Mouse (Mus musculus): ENCODE results near the gene Mtmr12. TPM values are rescaled to one million over a fixed set of nuclear protein-coding genes. Genes with fewer than 3 reads are reported as not detected.
"Not testable (repeated sequence)": the region's sequence is repeated elsewhere in the genome, so short reads cannot be mapped to it uniquely, and the experiment has no call there.

Mtmr12 gene
- 14.4 TPM in 2 replicates for polyA plus RNA-seq (2012; rRNA removed)

DNA sequence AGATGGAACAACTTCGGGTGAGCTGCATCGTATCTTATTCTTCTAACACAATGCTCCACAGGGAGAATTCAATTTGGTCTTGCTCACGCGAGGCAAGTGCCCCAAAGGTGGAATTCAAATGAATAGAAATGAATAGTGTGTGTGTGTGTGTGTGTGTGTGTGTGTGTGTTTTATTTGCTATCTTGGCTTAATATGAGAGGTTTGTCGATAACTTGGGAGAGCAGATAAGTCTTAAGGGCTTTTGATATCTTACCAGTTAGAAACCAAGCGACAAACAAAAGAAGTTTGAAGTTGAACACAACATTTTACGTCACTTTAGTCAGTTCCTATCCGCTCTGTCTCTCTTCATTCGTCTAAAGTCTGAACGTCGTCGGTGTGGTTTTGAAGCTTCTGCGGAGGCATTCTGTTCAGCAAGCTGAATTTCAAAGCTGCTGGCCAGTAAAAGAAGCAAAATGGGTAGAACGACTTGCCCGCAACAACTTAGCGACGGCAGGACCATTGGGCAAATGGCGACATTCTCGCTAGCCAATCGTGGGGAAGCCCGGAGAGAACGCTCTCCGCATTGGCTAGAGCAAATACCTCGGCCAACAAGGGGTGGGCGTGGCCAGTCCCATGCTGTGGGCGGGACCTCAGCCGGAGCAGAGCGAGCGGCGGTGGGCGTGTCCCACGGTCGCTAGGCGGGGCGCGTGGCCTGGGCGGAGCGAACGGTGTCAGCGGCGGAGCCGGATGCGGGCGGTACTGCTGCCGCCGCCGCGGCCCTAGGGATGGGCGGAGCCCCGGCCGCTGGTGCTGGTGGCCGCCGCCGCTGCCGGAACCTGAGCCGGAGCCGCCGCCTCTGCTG, at the start of gene Mtmr12:
TSS of gene Mtmr12 (plus strand) at position 710 of the 841 bp plus-strand sequence.
- TF ChIP-seq CTCF (IDR thresholded peaks at IDR 0.05; ENCODE audit: borderline replicate concordance, extremely low read depth, insufficient read depth, insufficient read length) (no peak), POLR2A (IDR thresholded peaks at IDR 0.05; ENCODE audit: borderline replicate concordance, extremely low read depth, insufficient read depth, insufficient read length, poor library complexity, severe bottlenecking) (peak; percentile 100)
- DNase-seq (ENCODE audit: low read depth), result peak; percentile 99

DNA sequence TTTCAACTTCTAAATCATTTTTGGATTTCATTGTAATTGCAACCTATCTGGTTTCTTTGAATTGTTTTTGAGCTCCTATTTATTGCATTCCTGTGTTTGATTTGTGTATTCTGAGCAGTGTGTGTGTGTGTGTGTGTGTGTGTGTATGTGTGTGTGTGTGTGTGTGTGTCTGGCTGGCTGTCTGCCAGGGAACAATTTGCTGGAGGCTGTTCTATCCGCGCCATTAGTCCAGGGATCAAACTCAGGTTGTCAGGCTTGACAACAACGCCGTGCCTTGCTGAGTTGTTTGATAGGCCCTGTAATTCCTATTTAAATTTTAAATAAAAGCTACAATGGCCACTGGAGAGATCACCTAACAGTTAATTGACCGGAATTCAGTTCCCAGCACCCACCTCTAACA, 26.7 kb upstream of the Mtmr12 start:
- no peak for TF ChIP-seq POLR2A (IDR thresholded peaks at IDR 0.05; ENCODE audit: borderline replicate concordance, extremely low read depth, insufficient read depth, insufficient read length, poor library complexity, severe bottlenecking)
- DNase-seq (ENCODE audit: low read depth), result peak; percentile 62

DNA sequence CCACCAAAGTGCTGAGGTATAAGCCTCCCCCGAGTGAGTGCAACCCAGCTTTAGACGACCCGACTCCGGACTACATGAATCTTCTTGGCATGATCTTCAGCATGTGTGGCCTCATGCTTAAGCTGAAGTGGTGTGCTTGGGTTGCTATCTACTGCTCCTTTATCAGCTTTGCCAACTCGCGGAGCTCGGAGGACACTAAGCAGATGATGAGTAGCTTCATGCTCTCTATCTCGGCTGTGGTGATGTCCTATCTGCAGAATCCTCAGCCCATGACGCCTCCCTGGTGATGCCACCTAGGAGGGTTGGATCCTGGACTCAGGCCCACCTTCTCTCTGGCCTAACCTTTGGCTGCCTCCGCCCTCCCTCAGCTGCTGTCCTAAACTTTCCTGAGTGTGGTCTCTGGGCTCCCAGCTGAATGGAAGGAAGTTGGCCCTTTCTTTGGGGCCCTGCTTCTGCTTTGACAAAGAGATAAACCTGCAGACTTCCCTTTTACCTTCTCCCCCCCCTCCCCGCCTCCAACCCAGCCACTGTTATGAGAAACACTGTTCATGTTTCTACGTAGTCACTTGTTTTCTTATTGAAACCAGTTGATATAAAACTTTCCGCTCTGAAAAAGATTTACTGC, 23.5 kb upstream of the Mtmr12 start:
- DNase-seq (ENCODE audit: low read depth), result not testable (repeated sequence)

GRCm38 (mm10) chr15:12193880-12194816, 10.7 kb upstream of the Mtmr12 start:
- DNase-seq (ENCODE audit: low read depth), result peak; percentile 17
- TF ChIP-seq CTCF (IDR thresholded peaks at IDR 0.05; ENCODE audit: borderline replicate concordance, extremely low read depth, insufficient read depth, insufficient read length), result no peak
- no peak for TF ChIP-seq POLR2A (IDR thresholded peaks at IDR 0.05; ENCODE audit: borderline replicate concordance, extremely low read depth, insufficient read depth, insufficient read length, poor library complexity, severe bottlenecking)

DNA sequence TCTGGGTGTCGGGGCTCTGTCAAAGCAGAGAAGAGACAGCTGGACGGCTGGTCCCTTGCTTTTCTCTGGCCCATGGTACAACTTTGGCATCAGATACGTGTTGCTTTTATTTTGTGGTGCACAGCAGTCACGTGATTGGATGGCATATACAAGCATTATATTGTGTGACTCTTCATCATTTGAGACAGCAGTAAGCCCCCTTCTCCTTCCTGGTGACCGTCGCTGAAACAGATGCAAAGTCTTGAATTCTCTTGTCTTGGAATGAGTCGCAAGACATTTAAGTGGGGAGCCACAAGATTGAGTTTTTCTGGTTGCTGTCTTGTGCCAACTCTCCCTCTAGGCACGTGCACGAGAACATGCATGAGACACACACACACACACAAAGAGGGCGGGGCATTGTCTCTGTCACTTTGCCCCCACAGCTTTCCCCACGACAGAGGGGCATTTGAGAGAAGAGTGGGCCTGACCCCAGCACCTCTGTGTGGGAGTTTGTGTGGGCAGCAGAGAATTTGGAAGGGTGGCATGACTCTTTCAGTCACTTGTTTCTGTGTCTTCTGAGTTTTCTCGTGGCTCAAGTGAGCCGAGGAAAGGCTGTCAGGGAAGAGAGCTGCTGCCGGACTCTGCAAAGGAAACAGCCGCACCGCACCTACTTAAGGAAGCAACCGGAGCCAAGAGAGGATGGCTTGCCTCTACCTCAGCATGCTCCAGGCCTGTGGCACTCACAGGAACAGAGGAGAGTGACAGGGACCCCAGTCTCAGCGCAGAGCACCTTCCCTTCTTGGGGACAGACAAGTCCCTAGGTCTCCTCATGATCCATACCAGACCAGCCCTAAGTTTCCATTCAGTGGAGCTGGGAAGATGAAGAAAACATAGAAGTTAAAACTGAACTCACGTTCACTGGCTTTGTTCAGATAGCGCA, 9.8 kb upstream of the Mtmr12 start:
- DNase-seq (ENCODE audit: low read depth), result no peak
- TF ChIP-seq CTCF (IDR thresholded peaks at IDR 0.05; ENCODE audit: borderline replicate concordance, extremely low read depth, insufficient read depth, insufficient read length), result no peak
- no peak for TF ChIP-seq POLR2A (IDR thresholded peaks at IDR 0.05; ENCODE audit: borderline replicate concordance, extremely low read depth, insufficient read depth, insufficient read length, poor library complexity, severe bottlenecking)

DNA sequence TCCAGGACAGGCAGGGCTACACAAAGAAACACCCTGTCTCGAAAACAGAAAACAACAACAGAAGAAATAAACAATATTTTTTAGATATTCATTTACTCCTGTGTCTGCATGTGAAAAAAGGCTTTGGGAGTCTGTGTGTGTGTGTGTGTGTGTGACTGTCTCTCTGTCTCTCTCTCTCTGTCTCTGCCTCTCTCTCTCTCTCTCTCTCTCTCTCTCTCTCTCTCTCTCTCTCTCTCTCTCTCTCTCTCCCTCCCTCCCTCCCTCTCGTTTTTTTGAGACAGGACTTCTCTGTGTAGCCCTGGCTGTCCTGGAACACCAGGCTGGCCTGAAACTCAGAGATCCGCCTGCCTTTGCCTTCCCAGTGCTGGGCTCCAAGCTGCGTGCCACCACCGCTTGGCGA, 8.9 kb upstream of the Mtmr12 start:
- no peak for DNase-seq (ENCODE audit: low read depth)
- TF ChIP-seq CTCF (IDR thresholded peaks at IDR 0.05; ENCODE audit: borderline replicate concordance, extremely low read depth, insufficient read depth, insufficient read length) (no peak), POLR2A (IDR thresholded peaks at IDR 0.05; ENCODE audit: borderline replicate concordance, extremely low read depth, insufficient read depth, insufficient read length, poor library complexity, severe bottlenecking) (no peak)

DNA sequence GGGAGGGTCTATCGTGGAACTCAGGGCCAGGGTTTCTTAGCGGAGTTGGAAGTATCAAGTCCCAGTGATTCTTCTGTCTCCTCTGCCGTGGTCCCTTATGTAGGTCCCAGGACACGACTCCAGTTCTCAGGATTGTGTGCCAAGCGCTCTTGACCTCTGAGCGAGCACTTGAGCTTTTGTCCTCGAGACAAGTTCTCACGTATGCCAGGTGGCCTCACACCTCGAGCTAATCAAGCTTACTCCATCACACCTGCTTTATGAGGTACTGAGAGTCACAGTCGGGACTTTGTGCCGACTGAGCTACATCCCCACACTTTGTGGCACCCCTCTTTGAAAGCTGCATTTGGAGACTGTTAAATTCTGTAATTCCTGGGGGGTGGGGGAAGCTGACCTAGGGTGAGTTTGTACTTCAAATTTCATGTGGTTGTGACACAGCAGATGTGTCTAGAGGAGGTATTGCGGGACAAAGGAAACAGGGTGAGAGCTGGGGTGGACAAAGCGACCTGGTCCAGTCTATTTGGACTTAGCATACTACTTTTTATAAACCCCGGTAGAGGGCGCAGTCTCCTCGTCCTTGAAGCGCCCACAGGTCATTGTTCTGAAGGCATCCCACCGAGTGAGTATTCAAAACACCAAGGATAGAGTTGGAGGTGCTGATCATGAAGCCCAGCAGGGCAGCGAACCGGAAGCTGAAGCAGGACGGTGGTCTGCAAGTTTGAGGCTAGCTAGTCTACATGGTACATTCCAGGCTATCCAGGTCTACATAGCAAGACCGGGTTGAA, 8.2 kb upstream of the Mtmr12 start:
- DNase-seq (ENCODE audit: low read depth), result peak; percentile 83
- peak; percentile 59 for TF ChIP-seq CTCF (IDR thresholded peaks at IDR 0.05; ENCODE audit: borderline replicate concordance, extremely low read depth, insufficient read depth, insufficient read length)
- TF ChIP-seq POLR2A (IDR thresholded peaks at IDR 0.05; ENCODE audit: borderline replicate concordance, extremely low read depth, insufficient read depth, insufficient read length, poor library complexity, severe bottlenecking), result no peak

DNA sequence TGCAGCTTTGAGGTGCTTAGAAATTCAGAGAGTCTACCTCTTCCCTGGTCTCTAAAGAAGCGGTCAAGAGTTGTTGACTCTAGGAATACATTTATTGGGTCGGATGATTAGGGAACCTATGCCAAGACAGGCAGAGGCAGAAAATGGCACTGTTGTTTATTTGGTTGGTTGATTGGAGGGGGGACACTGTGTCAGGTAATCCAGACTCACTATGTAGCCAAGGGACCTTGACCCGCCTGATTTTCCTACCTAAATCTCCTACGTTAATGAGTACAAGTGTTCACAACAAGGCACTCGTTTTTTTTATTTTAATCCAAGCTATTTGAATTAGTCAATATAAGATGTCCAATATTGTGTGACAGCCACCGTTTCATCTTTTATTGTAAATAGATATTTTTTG, 7.5 kb upstream of the Mtmr12 start:
- no peak for DNase-seq (ENCODE audit: low read depth)
- no peak for TF ChIP-seq POLR2A (IDR thresholded peaks at IDR 0.05; ENCODE audit: borderline replicate concordance, extremely low read depth, insufficient read depth, insufficient read length, poor library complexity, severe bottlenecking)
- TF ChIP-seq CTCF (IDR thresholded peaks at IDR 0.05; ENCODE audit: borderline replicate concordance, extremely low read depth, insufficient read depth, insufficient read length), result no peak

DNA sequence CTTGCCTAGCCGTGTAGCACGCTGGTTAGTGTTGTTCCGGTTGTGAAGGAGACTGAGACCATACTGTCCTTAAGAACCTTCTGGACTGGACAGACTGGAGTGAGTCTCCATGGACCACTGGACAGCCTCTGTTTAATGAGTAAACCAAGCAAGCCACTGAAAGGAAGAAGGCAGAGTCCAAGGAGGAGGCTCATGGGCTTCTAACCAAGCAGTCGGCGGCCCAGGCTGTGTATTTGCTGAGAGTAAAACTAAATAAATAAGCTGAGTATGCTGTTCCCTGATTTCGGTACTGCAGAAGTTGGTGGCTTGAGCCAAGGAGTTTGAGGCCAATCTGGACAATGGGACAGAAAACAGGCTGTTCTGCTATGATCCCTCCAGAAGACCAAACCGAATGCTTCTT, 4.8 kb upstream of the Mtmr12 start:
- DNase-seq (ENCODE audit: low read depth), result no peak
- TF ChIP-seq CTCF (IDR thresholded peaks at IDR 0.05; ENCODE audit: borderline replicate concordance, extremely low read depth, insufficient read depth, insufficient read length) (no peak), POLR2A (IDR thresholded peaks at IDR 0.05; ENCODE audit: borderline replicate concordance, extremely low read depth, insufficient read depth, insufficient read length, poor library complexity, severe bottlenecking) (no peak)

DNA sequence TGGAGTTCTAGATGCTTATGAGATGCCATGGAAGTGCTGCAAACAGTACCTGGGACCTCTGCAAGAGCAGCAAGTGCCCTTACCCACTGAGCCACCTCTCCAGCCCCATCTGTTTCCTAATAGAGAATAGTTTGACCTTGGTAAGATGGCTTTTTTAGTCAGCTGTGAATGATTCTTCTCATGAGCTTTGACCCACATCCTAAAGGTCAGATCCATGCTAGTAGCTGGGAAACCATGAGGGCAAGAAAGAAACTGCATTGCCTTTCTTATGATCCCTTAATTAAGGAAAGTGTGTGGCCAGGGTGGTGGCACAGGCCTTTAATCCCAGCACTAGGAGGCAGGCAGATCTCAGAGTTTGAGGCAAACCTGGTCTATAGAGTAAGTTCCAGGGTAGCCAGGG, 3.0 kb upstream of the Mtmr12 start:
- TF ChIP-seq POLR2A (IDR thresholded peaks at IDR 0.05; ENCODE audit: borderline replicate concordance, extremely low read depth, insufficient read depth, insufficient read length, poor library complexity, severe bottlenecking) (no peak), CTCF (IDR thresholded peaks at IDR 0.05; ENCODE audit: borderline replicate concordance, extremely low read depth, insufficient read depth, insufficient read length) (no peak)
- DNase-seq (ENCODE audit: low read depth), result no peak
